Mouse (Mus musculus) MN1 (cell line): ENCODE measurements around the gene Cobl.

ENCODE experiments used
- DNase-seq: peaks from one replicate; pipeline ENCODE4 v3.0.0-alpha.2; 2016; ENCODE audit warnings: low spot score

The Cobl gene

DNA sequence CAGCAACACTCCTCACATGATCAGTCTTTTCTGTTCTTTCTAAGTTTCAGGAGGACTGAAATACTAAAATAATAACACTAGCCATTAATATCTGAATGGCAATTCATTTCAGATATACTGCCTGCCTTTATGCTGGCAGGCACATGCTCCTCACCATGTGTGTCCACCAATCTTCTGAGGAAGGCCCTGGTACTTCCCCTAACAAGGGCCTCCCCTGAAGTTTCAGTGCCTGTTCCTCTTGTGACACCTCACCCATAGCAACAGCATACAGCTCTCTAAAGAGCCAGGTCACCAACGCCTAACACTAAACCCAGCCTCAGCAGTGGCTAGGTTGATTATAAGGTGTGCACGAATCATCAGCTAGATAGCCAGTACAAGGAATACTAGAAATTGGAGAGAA is 20.5 kb downstream of the Cobl start:
- DNase-seq, result no peak

DNA sequence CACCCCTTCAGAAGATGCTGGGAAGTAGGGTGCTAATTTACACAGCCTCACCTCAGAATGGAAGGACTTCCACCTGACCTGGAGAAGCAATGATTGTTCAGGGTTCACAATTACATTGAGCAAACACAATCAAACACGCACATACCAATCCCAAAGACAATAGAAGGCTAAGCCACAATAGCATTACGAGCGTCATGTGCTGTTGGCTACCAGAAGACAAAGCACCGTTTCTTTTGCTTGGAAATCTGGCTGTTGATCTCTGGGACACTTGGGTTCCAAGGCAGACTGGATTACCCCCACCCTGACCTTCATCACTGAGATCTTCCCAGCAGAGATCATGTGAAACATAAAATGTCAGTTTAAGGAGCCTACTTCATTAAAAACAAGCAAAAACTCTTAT is 21.1 kb downstream of the Cobl start:
- no peak for DNase-seq

DNA sequence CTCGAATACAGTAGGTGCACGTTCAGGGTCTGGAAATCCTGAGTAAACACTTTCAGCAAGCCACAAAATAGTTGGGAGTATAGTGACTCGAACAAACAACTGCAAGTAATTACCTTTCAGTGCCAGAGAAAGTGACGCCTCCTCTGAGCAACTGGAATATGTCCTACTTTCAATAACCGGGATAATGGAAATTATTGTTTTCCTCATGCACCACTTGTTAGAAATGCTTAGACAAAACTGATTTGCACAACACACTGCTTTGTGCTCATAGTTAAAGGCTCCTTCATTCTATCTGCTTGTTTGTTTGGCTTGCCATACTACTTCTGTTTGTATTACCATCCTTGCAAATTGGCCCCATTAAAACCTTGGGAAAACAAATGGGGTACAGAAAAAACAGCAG is 21.6 kb downstream of the Cobl start:
- DNase-seq, result no peak

DNA sequence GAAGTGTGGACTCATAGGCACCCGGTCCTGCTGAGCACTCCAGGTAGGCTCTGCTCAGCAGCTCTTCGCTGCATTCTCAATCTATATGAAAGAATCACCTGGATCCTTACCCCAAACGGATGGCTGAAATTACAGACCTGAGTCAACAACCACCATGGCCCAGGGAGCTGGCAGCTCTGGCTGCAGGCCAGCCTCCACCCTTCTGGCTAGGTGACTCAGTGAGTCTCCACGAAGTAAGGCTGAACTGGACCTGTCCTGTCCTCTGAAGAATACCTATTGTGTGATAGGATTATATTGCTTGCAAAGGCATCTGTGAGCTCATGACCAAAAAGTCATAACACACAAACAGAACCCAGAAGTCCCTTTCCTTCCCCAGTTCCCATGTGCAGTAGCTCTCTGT is 22.5 kb downstream of the Cobl start:
- DNase-seq, result no peak

DNA sequence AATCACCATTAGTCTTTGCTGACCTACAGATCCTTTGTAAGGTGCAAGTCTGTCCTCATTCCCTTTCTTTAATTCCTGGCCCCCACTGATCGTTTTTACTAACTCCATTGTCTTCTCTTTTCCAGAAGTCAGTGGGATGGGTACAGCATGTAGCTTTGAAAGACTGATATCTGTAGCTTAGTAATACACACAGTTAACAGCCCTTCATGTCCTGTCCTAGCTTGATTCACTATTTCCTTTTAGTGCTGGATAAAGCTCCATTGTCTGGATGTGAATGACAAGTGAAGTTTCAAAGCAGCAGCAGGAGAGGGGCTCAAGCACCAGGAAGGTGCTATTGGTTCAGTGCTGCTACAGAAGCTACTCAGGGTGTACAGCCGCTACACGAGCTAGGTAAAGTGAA is 28.9 kb downstream of the Cobl start:
- DNase-seq, result no peak

DNA sequence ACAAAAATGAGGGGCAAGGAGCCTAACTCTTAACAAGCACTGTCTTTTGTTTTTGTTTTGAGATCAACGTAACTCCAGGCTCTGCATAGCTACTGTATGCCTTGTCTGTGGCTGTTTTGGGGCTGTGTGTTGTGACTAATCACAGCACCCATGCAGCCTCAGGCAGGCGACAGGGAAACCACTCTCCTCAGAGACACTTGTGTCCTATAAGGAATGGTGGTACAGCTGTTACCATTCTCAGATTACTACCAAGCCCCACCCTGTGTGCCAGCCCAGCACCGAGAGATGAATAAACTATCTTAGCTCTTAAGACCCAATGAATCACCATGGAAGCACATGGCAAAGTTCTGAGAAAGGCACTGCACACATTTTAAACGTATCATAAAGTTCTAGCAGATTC is 29.7 kb downstream of the Cobl start:
- DNase-seq, result no peak

DNA sequence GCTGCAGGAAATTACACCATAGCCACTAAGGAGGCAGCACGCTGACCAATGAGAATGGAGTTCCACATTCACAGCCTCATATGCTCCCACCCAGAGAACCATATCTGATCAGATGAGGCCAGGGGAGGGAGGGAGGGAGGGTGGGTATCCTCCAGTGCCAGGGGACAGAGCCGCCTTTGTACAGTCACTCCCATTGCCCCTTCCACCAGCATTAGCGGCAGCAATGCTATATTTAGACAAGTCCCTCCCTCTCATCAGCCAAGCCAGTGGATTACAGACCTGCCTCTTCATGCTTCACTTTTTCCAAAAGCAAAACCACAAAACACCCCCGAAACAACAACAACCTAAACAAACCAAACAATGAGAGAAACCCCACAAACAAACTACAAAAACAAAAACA is 30.2 kb downstream of the Cobl start:
- no peak for DNase-seq

DNA sequence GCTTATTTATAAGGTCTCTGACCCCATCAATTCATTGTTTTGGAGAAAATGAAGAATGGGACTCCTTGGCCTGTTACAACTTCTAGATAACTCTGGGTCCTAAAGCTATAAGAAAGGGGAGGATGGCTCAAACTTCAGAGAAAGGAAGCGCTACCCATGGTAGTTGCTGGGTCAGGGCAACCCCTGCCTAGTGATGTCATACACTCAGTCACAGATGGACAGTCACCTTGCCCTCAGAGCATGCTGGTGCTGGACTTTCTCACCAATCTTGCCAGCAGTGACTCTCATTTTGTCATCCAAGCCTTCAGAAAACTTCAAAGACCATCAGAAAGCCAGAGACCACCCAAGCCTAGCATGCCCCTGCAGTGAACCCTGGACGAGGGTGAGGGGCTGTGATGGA is 32.8 kb downstream of the Cobl start:
- no peak for DNase-seq

DNA sequence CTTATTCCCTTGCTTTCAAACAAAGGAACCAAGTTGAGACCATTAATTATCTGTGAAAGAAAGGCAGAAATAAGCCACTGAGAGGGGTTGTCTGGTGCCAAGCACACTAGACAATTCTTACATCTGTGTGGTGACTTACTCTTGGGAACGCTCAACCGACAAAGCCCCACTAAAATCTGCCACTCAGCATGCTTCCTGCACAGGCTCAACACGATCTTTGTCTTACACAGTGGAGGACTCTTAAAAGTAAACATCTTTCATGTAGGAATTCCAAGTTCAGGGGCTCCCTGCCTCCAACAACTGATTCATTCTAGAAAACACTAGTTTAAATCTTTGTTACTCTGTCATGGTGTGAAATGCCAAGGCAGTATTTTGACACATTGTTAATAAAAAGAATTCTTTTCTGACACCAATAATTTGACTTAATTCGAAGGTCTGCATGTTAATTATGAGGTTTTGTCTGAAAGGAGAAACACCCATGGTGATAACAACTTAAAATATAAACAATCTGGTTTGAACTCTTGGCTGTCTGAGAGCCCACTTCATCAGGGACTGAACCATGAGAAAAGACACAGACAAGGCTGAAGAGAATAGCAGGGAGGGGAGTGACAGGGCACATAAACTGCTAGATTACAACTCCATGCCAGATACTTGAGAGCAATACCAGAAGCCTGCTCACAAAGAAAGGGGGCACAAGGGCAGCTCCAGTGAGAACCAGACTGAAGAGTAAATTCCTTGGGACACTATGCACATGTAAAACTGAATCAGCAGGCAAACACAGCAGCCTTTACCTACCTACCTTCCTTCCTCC is 34.3 kb downstream of the Cobl start:
- no peak for DNase-seq

DNA sequence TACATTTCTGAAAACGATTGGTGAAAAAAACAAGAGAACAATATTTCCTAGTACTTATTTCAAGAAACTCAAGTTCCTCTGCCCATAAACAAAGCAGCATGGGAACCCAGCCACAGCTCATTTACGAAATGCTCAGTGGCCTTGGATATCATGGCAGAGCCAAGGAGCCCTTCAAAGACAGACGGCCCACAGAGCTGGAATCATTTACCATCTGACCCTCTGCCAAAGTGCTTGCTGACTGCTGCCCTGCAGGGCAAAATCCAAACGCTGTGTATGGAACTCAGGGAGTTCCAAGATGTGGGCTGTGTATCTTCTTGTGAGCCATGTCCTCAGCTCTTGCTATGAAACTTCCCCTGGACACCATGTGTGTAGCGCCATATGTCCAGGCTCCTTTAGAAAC is 38.0 kb downstream of the Cobl start:
- no peak for DNase-seq

DNA sequence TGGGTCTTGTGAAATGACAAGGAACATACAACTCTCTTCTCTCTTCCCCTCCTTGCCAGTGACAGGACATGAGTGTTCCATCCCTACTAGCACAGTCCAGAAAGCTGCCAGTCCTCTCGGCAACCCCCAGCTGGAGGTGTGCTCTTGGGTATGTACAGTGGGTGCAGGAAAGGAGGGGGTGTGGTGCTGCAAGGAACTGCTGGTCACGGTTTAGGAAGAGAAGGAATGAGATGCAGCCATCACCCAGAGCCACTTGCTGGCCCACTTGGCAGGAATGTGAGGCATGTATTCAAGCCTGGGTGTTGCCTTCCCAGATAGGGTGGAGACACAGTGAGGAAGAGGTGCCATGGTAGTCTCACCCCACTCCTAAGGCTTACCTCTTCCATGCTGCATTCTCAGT is 40.6 kb downstream of the Cobl start:
- no peak for DNase-seq

DNA sequence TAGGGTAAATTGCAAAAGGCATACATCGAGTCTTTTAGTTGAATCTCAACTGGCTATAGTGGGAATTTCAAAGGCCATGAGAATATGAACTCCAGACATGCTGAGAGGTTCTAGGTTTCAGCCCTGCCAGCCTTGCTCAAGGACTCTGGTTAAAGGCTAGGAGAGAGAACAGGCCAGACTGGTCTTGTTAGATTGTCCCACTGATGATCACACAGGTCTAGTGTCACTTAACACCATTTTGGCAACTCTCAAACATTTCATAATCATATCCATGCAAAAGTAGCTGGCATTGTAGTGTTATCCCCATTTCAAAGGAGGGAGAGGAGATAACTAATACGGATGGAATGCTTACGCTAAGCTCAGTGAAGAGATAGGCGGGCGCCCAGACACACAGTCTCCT is 43.6 kb downstream of the Cobl start:
- no peak for DNase-seq

DNA sequence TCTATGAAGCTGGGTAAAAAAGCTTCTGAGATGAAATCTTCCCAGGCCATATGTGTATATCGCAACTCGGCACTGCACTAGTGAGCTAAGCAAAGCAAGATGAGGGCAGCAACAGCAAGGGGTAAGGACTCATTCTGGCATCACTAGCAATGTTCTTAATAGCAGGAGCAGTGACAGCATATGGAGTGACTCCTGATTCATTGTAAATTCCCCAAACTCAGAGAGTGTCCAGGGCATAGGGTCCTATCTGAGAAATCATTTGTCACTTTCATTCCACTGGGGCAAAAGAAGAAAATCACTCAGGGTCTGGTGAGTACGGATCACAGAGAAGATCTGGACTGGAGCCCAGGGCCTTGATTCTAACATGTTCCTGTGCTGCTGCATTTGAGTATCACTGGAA is 44.6 kb downstream of the Cobl start:
- DNase-seq, result no peak

DNA sequence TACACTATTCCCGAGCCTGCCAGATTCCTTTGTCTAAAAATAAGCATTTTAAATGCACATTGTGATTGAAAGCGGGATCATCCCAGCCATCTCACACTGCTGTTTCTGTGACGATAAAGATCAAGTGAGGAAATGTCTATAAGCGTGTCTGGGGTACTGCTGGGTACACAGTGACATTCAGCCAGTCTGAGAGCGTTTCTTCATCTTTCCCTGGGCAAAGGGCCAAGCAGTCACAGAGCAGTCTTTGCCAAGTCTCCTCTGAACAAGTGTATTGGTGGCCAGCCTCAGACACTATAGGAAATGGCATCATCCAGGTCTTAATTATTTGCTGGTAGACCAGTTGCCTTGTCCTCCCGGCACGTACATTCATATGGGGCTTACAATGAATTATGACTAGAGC is 47.9 kb downstream of the Cobl start:
- no peak for DNase-seq

DNA sequence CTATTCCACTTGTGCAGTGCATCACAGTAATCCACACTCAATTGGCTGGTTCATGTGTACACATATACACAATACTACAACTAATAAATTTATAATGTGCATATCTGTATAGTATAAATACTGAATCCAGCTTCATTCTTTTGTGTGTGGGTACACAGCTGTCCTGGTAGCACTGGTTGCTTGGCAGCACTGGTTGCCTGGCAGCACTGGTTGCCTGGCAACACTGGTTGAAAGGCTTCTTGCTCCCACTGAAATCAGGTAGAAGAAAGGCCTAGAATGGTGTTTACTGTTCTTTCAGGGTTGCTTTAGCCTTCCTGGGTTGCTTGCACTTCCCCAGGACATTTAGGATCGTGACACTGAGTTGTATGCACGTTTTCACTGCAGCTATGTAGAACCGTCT is 49.4 kb downstream of the Cobl start:
- DNase-seq, result no peak

DNA sequence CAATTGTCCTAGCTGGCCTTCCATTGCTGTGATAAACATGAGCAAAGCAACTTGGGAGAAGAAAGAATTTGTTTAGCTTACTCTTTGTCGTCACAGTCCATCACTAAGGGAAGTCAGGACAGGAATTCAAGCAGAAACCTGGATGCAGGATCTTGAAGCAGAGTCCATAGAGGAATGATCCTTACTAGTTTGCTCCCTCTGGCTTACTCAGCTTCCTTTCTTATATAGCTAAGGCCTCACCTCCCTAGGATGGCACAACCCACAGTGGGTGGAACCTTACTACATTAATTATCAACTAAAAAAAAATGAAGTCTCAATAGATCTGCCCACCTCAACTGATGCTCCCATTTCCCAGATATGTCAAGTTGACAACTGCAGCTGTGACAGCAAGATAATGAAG is 52.8 kb downstream of the Cobl start:
- no peak for DNase-seq

DNA sequence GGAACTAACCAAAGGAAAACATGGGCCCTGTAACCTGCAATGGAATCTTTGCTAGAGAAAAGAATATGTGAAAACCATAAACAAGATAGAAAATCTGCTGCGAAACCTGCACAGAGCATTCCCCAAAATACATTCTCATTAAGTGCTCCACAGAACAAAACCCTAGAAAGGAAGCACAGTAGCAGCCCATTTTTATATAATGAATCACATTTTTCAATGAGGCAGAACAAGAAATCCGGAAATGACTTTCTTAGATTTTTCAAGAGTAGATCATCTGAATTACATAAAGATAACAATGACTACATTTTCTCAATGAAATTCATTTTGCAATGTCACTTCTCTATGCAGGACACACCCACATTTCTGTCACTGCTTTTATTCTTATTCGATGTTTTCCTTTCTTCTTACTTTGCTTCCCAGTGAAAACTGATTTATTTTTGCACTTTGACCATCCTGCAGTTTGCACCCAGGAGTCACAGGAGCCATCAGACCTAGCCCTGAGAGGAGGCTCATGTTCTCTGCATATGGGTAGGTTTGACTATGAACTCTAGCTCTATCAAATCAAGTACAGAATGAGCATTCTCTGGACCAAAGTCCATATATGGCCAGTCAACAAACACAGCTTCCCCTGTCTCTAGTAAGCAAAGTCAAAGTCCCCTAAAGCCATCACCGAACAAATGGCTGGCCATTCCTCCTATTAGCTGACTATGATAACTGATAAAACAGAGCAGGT is 53.5 kb downstream of the Cobl start:
- DNase-seq, result no peak

DNA sequence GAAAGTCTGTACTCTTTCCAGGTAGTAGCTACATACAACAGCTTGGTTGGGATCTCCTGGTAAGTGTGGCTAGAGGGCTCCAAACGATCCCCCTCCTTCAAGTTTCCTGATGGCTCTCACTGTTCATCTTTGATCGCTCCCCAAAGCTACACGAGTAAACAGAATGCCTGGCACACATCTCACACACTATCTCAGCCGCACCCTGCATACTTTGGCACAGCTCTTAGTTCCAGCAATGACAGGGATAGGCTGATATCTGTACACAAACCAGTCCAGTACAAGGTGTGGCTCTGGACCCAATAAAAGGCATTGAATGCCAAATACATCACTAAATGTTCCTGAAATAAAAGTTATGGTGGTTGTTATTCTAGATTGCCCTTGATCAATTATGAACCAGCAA is 55.3 kb downstream of the Cobl start:
- no peak for DNase-seq

DNA sequence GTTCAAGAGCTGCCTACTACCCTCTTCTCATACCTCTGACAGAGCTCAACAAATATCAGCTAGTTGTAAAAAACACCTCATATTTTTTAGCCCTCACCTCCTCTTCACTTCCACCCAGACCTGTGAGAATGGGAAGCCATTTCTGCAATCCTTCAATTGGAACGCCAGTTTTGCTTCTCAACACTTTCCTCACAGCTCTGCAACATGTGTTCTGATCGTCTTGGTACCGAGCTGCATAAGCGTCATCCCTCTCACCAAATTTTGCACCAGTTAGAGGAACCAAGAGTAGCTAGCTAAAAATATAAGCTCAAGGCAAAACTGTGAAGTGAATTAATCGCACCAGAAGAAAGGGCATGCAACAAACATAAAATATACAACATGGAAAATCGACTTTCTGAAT is 56.9 kb downstream of the Cobl start:
- no peak for DNase-seq

DNA sequence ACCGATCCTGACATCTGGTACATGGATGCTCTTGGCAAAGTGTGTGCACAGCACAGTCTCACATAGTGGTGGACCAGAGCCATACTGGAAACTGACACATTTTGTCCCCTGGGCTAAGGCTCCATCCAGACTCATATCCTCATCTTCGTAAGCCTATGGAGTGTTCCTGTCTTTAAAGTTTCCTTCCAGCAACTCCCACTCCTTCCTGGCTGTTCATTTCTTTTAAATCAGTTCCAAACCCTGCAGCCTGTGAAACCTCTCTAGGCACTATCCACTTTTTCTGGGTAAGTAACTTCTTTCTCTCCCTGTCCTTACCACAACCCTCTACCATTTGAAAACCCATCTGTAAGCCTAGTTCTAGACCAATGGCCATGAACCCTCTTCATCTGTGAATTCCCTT is 64.9 kb downstream of the Cobl start:
- no peak for DNase-seq

DNA sequence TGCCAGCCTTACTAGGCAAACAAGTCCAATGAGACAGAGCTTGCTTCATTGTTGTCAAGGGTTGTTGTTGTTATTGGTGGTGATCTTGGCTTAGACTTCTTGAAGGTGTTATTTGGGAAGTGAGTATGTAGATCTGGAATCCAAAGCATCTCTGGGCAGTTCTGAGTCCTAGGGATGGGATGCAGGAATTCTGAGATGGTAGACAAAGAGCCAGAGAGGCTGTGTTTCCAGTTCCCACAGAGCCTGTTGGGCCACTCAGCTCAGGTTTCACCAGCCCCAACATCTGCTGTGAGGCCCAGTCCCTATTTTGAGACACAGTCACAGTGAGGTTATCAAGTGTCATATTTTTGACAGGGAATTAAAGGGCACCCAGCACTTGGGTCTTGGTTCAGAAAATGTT is 68.6 kb downstream of the Cobl start:
- DNase-seq, result no peak

DNA sequence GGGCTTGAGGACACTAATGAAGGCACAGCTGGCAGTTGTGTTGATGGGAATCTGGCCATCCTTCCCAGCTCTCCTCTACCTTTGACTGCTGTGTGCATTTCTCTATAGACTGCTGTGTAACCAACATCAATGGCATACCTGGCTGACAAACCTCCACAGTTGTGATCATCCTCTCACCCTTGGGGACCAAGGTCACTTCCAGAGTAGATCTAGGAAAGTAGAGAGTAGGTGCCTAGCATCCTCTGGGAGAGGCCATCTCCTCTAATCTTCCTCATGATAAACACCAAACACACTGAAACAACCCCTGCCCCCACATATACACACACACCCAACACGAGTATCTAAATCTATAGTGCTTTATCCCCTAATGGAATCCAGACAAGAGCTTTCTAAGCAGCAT is 70.1 kb downstream of the Cobl start:
- no peak for DNase-seq

DNA sequence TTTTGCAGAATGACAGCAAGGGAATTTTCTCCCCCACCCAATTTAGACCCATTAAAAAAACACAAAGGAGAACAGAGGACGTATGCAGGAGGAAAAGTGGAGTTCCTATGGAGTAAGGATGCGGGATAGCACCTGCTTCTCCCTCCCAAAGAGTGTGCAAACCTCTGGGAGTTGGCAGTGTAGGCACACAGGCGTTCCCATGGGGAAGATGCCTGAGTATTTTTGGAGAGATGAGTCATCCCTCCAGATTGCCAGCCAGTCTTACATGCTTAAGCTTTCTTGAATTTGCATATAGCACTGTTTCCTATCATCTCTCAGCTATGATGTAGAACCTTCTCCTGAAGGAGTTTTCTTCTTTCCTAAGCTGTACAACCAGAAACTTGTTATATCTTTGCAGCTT is 70.6 kb downstream of the Cobl start:
- DNase-seq, result no peak

DNA sequence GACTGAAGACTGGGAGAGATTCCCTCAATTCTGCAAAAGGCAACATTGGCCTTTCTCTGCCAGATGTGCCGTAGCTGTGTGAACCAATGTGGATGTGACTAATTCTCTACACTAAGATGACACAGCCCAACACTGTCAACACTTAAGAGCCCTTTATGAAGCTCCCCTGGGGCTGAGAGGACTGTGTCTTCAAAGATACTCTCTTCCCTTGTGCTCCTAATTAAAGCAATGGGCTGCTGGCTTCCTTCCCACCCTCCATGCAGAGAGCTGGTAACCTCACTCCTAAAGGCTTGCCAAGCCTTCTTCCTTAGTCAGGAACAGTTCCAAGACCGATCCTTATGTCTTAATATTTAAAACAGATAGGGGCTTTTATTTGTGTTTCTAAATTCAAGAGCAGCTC is 79.9 kb downstream of the Cobl start:
- DNase-seq, result no peak
